Mouse (Mus musculus) heart, embryonic 11.5 days (tissue): ENCODE measurements around the gene Adcy6. TPM values are rescaled to one million over a fixed set of nuclear protein-coding genes. Genes with fewer than 3 reads are reported as not detected.
A peak's percentile ranks its signal among the peaks of the same experiment; 100 is the strongest.

Source experiments
- ATAC-seq: fragments of 200-750 bp; cut with Nextera tagmentation; replicated peaks from 2 replicates; pipeline ENCODE4 v1.8.0; 2017; ENCODE audit warnings: moderate library complexity; ENCODE audit not compliant: insufficient number of reproducible peaks, low FRiP score, low TSS enrichment
- H3K27ac ChIP-seq: fragments of 300-500 bp; sonication (generic); 2 replicates; pipeline ENCODE4 v1.5.1; 2014; ENCODE audit warnings: mild to moderate bottlenecking, low read depth, low read length
- H3K27me3 ChIP-seq: fragments of 300-500 bp; sonication (generic); 2 replicates; pipeline ENCODE4 v1.6.1; 2014; ENCODE audit warnings: mild to moderate bottlenecking, low read length, mixed read lengths; ENCODE audit not compliant: control insufficient read depth, insufficient read depth
- H3K36me3 ChIP-seq: fragments of 300-500 bp; sonication (generic); 2 replicates; pipeline ENCODE4 v1.6.1; 2014; ENCODE audit warnings: mild to moderate bottlenecking, low read length, moderate library complexity, mixed read lengths; ENCODE audit not compliant: control insufficient read depth, insufficient read depth
- H3K4me1 ChIP-seq: fragments of 300-500 bp; sonication (generic); 2 replicates; pipeline ENCODE4 v1.6.1; 2014; ENCODE audit warnings: low read length; ENCODE audit not compliant: control insufficient read depth, insufficient read depth
- H3K4me2 ChIP-seq: fragments of 300-500 bp; sonication (generic); 2 replicates; pipeline ENCODE4 v1.6.1; 2014; ENCODE audit warnings: mild to moderate bottlenecking, moderate library complexity
- H3K4me3 ChIP-seq: fragments of 300-500 bp; sonication (generic); 2 replicates; pipeline ENCODE4 v1.5.1; 2014; ENCODE audit warnings: low read depth, low read length
- H3K9ac ChIP-seq: fragments of 300-500 bp; sonication (generic); 2 replicates; pipeline ENCODE4 v1.6.1; 2014; ENCODE audit warnings: mild to moderate bottlenecking, low read depth, low read length, moderate library complexity
- H3K9me3 ChIP-seq: fragments of 300-500 bp; sonication (generic); replicated peaks from 2 replicates; pipeline ENCODE4 v1.6.1; 2016; ENCODE audit warnings: low read length; ENCODE audit not compliant: control insufficient read depth
- WGBS: fragments of 180-500 bp; shearing (Covaris S2); extraction: QIAGEN DNeasy Blood & Tissue Kit; methylation state at CpG from one replicate; pipeline ENCODE4 v1.1.7; 2014; ENCODE audit not compliant: insufficient replicate concordance; 5-methylcytosine and 5-hydroxymethylcytosine counted together
- polyA plus RNA-seq: library from polyadenylated mRNA; unstranded; fragments of >200 nt; fragmentation: Nextera tagmentation; extraction: Ambion mirVana; gene quantifications from 2 replicates; pipeline ENCODE4 v1.2.1, GENCODE M21; 2014

The Adcy6 gene
- polyA plus RNA-seq, result 24.5 and 34.8 TPM in 2 replicates

GRCm38 (mm10) chr15:98609331-98610130 is at the start of gene Adcy6:
TSS of gene Adcy6 (minus strand) at chr15:98610076.
- H3K27ac ChIP-seq, result peak within 1 kb of the TSS; percentile 95
- H3K4me2 ChIP-seq, result peak within 1 kb of the TSS; percentile 75
- no peaks in the 10 kb centered on the region for H3K27me3 ChIP-seq
- H3K36me3 ChIP-seq, result no peaks in the 10 kb centered on the region
- ATAC-seq, result peak; percentile 67
- WGBS, result under 1% methylated on average over 67 of the region's 75 CpGs
- peak within 1 kb of the TSS; percentile 93 for H3K4me3 ChIP-seq
- no peaks in the 10 kb centered on the region for H3K9me3 ChIP-seq
- H3K4me1 ChIP-seq, result peaks cover 35% of the 10 kb centered on the region
- peak within 1 kb of the TSS; percentile 96 for H3K9ac ChIP-seq

GRCm38 (mm10) chr15:98656982-98657751 is 47.3 kb upstream of the Adcy6 start:
- no peak overlapping the region for H3K27ac ChIP-seq
- no peak for ATAC-seq
- 86% methylated on average over 15 of the region's 15 CpGs for WGBS
- no peak overlapping the region for H3K4me3 ChIP-seq
- no peak overlapping the region for H3K4me2 ChIP-seq
- H3K4me1 ChIP-seq, result no peaks in the 10 kb centered on the region
- H3K36me3 ChIP-seq, result peaks cover 56% of the 10 kb centered on the region
- no peak overlapping the region for H3K9ac ChIP-seq
- no peaks in the 10 kb centered on the region for H3K27me3 ChIP-seq
- H3K9me3 ChIP-seq, result no peaks in the 10 kb centered on the region

GRCm38 (mm10) chr15:98652174-98652573 is 42.3 kb upstream of the Adcy6 start:
- H3K9me3 ChIP-seq, result no peaks in the 10 kb centered on the region
- no peak overlapping the region for H3K9ac ChIP-seq
- no peak for ATAC-seq
- H3K4me3 ChIP-seq, result no peak overlapping the region
- H3K4me1 ChIP-seq, result no peaks in the 10 kb centered on the region
- 92% methylated on average over 8 of the region's 8 CpGs for WGBS
- no peak overlapping the region for H3K4me2 ChIP-seq
- no peak overlapping the region for H3K27ac ChIP-seq
- peaks cover 78% of the 10 kb centered on the region for H3K36me3 ChIP-seq
- no peaks in the 10 kb centered on the region for H3K27me3 ChIP-seq

- Histone ChIP-seq H3K4me3 (no peak overlapping the region), H3K4me2 (no peak overlapping the region), H3K9ac (no peak overlapping the region), H3K27me3 (no peaks in the 10 kb centered on the region), H3K9me3 (no peaks in the 10 kb centered on the region), H3K27ac (no peak overlapping the region), H3K36me3 (peaks cover 81% of the 10 kb centered on the region), H3K4me1 (no peaks in the 10 kb centered on the region)
- WGBS, result 90% methylated on average over 15 of the region's 15 CpGs
- no peak for ATAC-seq
Observed at GRCm38 (mm10) chr15:98651431-98651830, 41.6 kb upstream of the Adcy6 start.

GRCm38 (mm10) chr15:98648071-98648470 is 38.2 kb upstream of the Adcy6 start:
- Histone ChIP-seq H3K9ac (no peak overlapping the region), H3K36me3 (peaks cover 75% of the 10 kb centered on the region), H3K27me3 (no peaks in the 10 kb centered on the region), H3K4me3 (no peak overlapping the region), H3K4me2 (no peak overlapping the region), H3K27ac (no peak overlapping the region), H3K4me1 (no peaks in the 10 kb centered on the region), H3K9me3 (no peaks in the 10 kb centered on the region)
- 85% methylated on average over 3 of the region's 3 CpGs for WGBS
- no peak for ATAC-seq

- WGBS, result 93% methylated on average over 10 of the region's 10 CpGs
- Histone ChIP-seq H3K4me2 (no peak overlapping the region), H3K4me1 (no peaks in the 10 kb centered on the region), H3K27me3 (no peaks in the 10 kb centered on the region), H3K4me3 (no peak overlapping the region), H3K27ac (no peak overlapping the region), H3K36me3 (peaks cover 69% of the 10 kb centered on the region), H3K9me3 (no peaks in the 10 kb centered on the region), H3K9ac (no peak overlapping the region)
- ATAC-seq, result no peak
Observed at GRCm38 (mm10) chr15:98647308-98647707, 37.4 kb upstream of the Adcy6 start.

- Histone ChIP-seq H3K27me3 (no peaks in the 10 kb centered on the region), H3K4me2 (no peak overlapping the region), H3K4me3 (no peak overlapping the region), H3K9ac (no peak overlapping the region), H3K36me3 (peaks cover 68% of the 10 kb centered on the region), H3K27ac (no peak overlapping the region), H3K9me3 (no peaks in the 10 kb centered on the region), H3K4me1 (no peaks in the 10 kb centered on the region)
- no peak for ATAC-seq
- 76% methylated on average over 8 of the region's 8 CpGs for WGBS
Observed at GRCm38 (mm10) chr15:98646737-98647136, 36.9 kb upstream of the Adcy6 start.

GRCm38 (mm10) chr15:98645057-98646026 is 35.5 kb upstream of the Adcy6 start:
- H3K9me3 ChIP-seq, result no peaks in the 10 kb centered on the region
- peaks cover 54% of the 10 kb centered on the region for H3K36me3 ChIP-seq
- no peak for ATAC-seq
- 93% methylated on average over 24 of the region's 24 CpGs for WGBS
- H3K27ac ChIP-seq, result no peak overlapping the region
- no peaks in the 10 kb centered on the region for H3K27me3 ChIP-seq
- H3K4me3 ChIP-seq, result no peak overlapping the region
- no peaks in the 10 kb centered on the region for H3K4me1 ChIP-seq
- H3K4me2 ChIP-seq, result no peak overlapping the region
- H3K9ac ChIP-seq, result no peak overlapping the region
